Mouse (Mus musculus) embryonic facial prominence, embryonic 13.5 days (tissue): ENCODE measurements at regions not wholly inside any gene's neighbourhood (a gene's known extent, or its start where the extent isn't known, plus 50 kb on each side); places are given as distances from the start of the nearest gene placed in this dataset.
A peak's percentile ranks its signal among the peaks of the same experiment; 100 is the strongest.

Source experiments
- ATAC-seq: fragments of 200-750 bp; cut with Nextera tagmentation; 2 replicates; pipeline ENCODE4 v1.8.0; 2017; ENCODE audit warnings: low read depth; ENCODE audit not compliant: insufficient number of reproducible peaks, insufficient read depth, low FRiP score, low TSS enrichment
- H3K27ac ChIP-seq: fragments of 300-500 bp; sonication (generic); 2 replicates; pipeline ENCODE4 v1.5.1; 2015; ENCODE audit warnings: moderate library complexity, mild to moderate bottlenecking, inconsistent platforms
- H3K27me3 ChIP-seq: fragments of 300-500 bp; sonication (generic); 2 replicates; pipeline ENCODE4 v1.6.1; 2015; ENCODE audit warnings: mild to moderate bottlenecking, inconsistent platforms
- H3K36me3 ChIP-seq: fragments of 300-500 bp; sonication (generic); 2 replicates; pipeline ENCODE4 v1.6.1; 2015; ENCODE audit warnings: mild to moderate bottlenecking, inconsistent platforms
- H3K4me1 ChIP-seq: fragments of 300-500 bp; sonication (generic); 2 replicates; pipeline ENCODE4 v1.6.1; 2015; ENCODE audit warnings: inconsistent platforms
- H3K4me2 ChIP-seq: fragments of 300-500 bp; sonication (generic); 2 replicates; pipeline ENCODE4 v1.6.1; 2015; ENCODE audit warnings: moderate library complexity, mild to moderate bottlenecking, inconsistent platforms
- H3K4me3 ChIP-seq: fragments of 300-500 bp; sonication (generic); 2 replicates; pipeline ENCODE4 v1.5.1; 2015; ENCODE audit warnings: mild to moderate bottlenecking, inconsistent platforms
- H3K9ac ChIP-seq: fragments of 300-500 bp; sonication (generic); 2 replicates; pipeline ENCODE4 v1.6.1; 2015; ENCODE audit warnings: mild to moderate bottlenecking, inconsistent platforms
- H3K9me3 ChIP-seq: fragments of 300-500 bp; sonication (generic); 2 replicates; pipeline ENCODE4 v1.6.1; 2016; ENCODE audit warnings: inconsistent platforms
- WGBS: fragments of 180-500 bp; shearing (Covaris S2); methylation state at CpG from one replicate; pipeline ENCODE4 v1.1.7; 2015; ENCODE audit warnings: mixed read lengths; 5-methylcytosine and 5-hydroxymethylcytosine counted together

DNA sequence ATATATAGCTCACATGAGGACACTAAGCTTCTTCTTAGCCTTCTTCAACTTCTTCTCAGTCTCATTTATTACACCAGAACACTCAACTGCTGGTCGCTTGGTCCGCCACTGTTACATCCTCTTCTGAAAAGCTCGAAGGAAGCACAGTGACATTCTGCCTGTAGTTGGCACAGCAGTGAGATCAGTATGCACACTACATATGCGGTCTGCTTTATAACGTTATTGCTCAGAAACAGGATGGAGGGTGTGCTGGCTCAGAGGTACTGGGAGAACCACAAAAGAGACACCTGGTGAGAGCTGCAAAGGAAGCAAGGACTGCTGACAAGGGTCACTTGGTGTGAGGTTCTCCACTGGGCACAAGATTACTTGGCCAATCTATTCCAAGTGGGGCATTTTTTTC lies 179.5 kb downstream of the Ets1 start:
- WGBS = 86% methylated on average over 5 of the region's 5 CpGs
- Histone ChIP-seq H3K9ac (no peak overlapping the region), H3K27me3 (no peaks in the 10 kb centered on the region), H3K36me3 (no peaks in the 10 kb centered on the region), H3K4me3 (no peak overlapping the region), H3K9me3 (no peaks in the 10 kb centered on the region), H3K27ac (no peak overlapping the region), H3K4me1 (no peaks in the 10 kb centered on the region), H3K4me2 (no peak overlapping the region)
- no peak for ATAC-seq

DNA sequence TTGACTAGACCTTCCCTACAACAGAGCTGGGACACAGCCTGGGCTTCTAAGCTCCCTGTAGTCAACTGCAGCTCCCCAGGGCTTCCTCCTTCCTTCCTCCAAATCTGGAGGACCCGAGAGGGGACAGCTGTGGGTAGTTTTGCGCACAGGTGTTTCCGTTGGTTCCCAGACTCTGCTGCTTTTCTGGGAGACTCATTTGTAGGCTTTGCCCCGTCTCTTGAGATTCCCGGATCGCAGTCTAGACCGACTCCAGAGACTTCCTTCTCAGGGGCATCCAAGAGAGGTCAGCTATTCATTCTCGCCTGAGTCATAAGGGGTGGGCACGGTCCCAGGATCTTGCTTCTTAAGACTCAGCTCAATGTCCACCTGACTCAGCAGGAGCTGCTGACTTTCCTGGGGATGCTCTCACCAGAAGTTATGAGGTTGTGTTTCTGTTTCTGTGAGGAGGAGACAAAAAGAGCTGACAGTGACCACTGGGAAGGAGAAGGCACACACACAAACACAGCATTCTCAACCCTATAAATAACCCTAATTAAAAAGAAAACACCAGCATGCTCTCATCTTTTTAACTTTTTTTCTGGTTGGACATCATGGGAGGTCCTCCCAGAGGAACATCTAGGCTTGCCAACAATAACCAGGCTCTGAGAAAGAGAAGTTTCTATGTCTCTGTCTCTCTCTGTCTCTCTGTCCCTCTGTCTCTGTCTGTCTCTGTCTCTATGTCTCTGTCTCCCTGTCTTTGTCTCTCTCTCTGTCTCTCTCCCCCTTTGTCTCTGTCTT lies 180.8 kb downstream of the Ets1 start:
- Histone ChIP-seq H3K9ac (no peak overlapping the region), H3K4me1 (no peaks in the 10 kb centered on the region), H3K27me3 (no peaks in the 10 kb centered on the region), H3K4me2 (no peak overlapping the region), H3K4me3 (no peak overlapping the region), H3K36me3 (no peaks in the 10 kb centered on the region), H3K9me3 (no peaks in the 10 kb centered on the region), H3K27ac (no peak overlapping the region)
- ATAC-seq = no peak
- WGBS = 81% methylated on average over 9 of the region's 9 CpGs

DNA sequence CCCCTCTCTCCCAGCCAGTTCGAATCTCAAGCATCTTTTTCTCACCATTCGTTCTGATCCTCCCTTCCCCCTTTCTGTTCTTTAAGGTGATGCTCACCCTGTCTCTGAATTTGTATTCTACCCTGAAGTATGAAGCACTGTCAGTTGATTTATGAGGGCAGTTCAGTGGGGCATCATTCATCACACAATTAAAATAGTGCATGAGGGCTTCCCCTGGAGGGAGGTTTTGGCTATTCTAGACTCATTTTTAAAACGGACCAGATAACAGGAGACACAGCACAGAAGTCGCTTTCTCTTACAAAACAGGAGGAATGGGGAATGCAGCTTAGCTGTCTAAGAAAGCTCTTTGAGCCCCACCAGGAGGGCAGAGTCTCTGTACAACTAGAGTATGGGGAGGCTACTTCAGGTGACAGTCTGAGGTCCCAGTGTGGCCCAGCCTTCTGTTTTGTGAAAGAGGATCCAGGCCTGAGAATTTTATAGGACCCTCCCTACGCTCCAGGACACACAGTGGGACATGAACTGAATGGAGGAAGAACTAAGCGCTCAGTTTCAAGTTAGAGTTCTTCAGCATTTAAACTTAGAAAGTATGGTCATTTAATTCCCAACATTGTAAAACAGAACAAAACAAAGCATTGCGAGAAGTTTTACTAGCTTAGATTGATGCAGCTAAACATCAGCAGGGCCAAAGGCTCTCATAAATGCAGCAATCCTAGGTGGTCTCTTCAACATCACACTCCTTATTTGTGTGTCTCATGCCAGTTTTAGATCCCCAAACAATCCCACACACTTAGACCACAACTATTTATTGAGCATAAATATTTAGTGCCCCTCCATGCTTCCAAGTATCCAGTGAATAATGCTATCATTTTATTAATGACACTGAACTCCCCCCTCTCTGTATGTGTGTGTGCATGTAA lies 181.7 kb downstream of the Ets1 start:
- 80% methylated on average over 7 of the region's 7 CpGs for WGBS
- Histone ChIP-seq H3K27ac (no peak overlapping the region), H3K4me3 (no peak overlapping the region), H3K36me3 (no peaks in the 10 kb centered on the region), H3K9ac (no peak overlapping the region), H3K4me1 (no peaks in the 10 kb centered on the region), H3K27me3 (no peaks in the 10 kb centered on the region), H3K9me3 (no peaks in the 10 kb centered on the region), H3K4me2 (no peak overlapping the region)
- ATAC-seq = no peak

DNA sequence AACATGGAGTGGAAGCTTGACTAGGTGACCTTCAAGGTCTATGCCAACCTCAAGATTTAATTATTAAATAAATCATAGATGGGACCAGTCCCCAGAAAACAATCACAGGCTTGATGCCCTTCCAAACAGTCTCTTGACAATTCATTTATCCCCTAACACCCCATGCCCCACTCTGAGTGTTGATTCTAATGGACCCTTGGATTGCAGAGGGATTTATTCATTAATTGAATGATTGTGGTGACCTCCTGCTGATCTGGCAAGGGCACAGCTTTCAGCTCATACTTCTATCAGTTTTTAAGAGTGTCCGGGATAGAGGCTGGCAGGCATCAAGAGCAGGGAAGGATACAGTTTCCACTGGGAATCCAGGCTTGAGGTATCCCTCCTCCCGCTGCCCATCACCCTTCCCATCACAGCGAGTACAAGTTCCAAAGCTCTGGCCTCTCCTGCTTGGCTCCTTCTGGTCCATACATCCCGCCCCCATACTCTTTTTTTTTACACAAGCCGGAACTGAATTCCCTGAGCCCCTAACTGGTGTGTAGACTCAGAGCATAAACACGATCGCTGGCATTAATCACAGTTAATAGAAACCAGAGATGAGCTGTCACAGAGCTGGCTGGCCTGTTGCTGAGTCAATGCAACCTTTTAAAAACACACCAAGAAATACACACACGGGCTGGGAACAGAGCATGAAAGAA lies 187.6 kb downstream of the Ets1 start:
- 0 out of 2 replicates have a peak, but pooled peaks have one; percentile 37 for ATAC-seq
- Histone ChIP-seq H3K27ac (peak overlapping the region; percentile 64; the same call in 1 of the 2 replicates), H3K36me3 (no peaks in the 10 kb centered on the region), H3K4me3 (no peak overlapping the region), H3K9ac (no peak overlapping the region), H3K4me2 (peak overlapping the region; percentile 39), H3K4me1 (peaks cover 17% of the 10 kb centered on the region), H3K9me3 (no peaks in the 10 kb centered on the region), H3K27me3 (no peaks in the 10 kb centered on the region)
- 19% methylated on average over 8 of the region's 8 CpGs for WGBS

DNA sequence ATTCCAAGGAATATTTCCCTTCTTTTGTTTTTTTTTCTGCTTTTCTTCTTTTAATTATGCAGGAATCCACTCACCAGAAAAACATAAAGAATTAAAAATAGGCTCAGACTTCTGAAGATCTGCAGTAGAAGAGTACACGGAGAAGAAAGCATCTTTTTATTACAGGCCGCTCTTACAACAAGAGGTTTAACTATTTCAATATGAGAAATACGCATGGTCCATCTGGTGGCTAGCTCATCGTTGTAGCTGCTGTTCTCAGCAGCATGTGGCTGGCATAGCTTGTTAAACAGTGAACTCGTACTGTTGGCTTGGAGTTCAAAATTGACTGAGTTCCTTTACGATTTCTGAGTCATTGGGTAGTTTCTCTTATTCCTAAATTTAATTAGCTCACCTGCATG lies 188.1 kb downstream of the Ets1 start:
- Histone ChIP-seq H3K9me3 (no peaks in the 10 kb centered on the region), H3K27ac (peak overlapping the region; percentile 52; the same call in 1 of the 2 replicates), H3K4me1 (peaks cover 17% of the 10 kb centered on the region), H3K4me2 (peak overlapping the region; percentile 39), H3K9ac (no peak overlapping the region), H3K36me3 (no peaks in the 10 kb centered on the region), H3K27me3 (no peaks in the 10 kb centered on the region), H3K4me3 (no peak overlapping the region)
- 23% methylated on average over 6 of the region's 6 CpGs for WGBS
- ATAC-seq = no peak

DNA sequence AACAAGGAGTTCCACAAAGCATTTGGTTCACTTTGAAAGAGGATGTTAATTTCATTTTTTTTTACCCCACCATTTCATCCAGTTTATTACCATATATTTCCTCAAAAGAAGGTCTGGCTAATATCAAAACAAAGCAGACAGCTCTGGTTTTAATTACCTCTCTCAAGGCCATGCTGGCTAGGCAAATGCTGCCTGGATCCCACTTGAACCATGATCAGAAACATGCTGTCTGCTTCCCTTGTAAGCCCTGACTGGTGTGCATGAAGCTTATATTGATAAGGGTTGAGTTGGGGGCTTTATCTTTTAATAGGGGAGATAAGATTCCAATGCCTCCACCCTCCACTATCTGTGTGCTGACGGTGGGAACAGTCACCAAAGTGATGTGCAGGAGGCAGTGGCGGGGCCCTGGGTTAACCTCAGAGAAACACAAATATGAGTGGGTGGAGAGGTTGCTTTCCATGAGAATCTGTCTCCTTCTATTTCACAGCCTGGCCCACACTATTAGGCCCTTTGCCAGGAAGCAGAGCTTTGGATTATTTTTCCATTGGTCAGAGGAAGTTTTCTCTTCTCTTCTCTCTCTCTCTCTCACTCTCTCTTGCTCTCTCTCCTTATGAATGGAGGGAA lies 194.4 kb downstream of the Ets1 start:
- peaks cover 17% of the 10 kb centered on the region for H3K4me1 ChIP-seq
- ATAC-seq = no peak
- WGBS = 34% methylated on average over 2 of the region's 2 CpGs

DNA sequence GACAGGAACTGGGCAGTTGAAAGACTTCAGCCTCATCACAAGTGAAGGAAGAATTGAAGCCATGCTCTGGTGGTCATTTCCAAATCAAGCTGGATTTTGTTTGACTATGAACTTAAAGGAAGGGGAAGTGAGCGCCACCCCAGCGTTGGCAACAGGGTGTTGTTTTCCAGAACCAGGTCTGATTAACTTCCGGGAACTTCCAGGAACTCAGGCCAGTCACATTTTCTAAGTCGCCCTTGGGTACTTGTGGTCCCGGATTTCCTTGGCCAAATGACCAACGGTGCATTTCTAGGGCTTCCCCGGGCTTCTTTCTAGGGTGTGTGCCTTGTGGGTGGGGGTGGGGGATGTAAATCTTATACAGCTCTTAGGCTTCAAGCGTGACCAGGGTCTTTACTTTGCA lies 197.4 kb downstream of the Ets1 start:
- H3K9me3 ChIP-seq = no peaks in the 10 kb centered on the region
- H3K4me1 ChIP-seq = peaks cover 26% of the 10 kb centered on the region
- H3K27me3 ChIP-seq = no peaks in the 10 kb centered on the region; the same call in 1 of the 2 replicates
- H3K36me3 ChIP-seq = no peaks in the 10 kb centered on the region
- WGBS = 83% methylated on average over 8 of the region's 8 CpGs
- H3K9ac ChIP-seq = no peak overlapping the region
- no peak overlapping the region for H3K4me2 ChIP-seq
- no peak overlapping the region for H3K4me3 ChIP-seq
- no peak for ATAC-seq
- no peak overlapping the region for H3K27ac ChIP-seq

More for the DNA sequence above, 194.4 kb downstream of the Ets1 start:
- H3K4me3 ChIP-seq = no peak overlapping the region
- no peak overlapping the region for H3K4me2 ChIP-seq
- H3K27me3 ChIP-seq = no peaks in the 10 kb centered on the region; the same call in 1 of the 2 replicates
- H3K27ac ChIP-seq = peak overlapping the region; percentile 22
- H3K36me3 ChIP-seq = no peaks in the 10 kb centered on the region
- H3K9ac ChIP-seq = no peak overlapping the region
- H3K9me3 ChIP-seq = no peaks in the 10 kb centered on the region

DNA sequence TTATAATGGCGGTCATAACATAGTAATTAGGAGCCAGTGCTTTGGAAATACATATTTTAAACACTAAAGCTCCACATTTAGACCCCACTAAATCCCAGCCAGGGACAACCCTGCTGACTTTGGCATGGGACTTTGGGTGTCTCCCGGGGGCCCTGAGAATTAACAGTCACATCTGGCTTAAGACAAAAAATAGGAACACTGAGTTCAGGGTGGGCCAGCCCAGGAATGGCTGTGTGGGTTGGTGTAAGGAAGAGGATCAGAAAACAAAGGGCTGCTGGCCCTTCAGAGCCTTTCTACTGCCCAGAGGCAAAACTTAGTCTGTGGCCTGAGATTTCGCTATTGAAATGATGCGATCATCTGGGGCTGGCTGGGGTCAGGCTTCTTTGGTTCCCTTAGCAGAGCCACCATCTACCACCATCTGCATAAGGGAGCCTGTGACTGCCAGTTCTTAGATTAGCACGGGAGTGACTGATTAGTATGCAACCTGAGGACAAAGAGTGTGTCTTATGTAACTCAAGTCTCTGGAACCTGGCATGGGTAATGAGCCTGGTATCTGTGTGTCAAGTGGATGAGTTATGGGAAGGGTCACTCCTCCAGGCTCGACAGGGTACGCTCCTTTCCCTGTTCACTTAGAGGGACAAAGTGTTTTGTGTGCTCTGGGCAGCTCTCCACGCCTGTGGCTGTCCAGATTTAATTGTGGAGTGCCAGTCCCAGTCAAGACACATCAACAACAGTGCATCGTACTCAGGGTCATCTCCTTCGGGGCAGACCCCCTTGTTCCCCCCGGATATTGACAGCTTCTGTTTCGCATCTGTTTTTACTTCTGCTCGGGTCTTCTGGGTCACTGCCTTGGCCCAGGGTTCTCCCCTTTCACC lies 199.0 kb downstream of the Ets1 start:
- Histone ChIP-seq H3K9ac (no peak overlapping the region), H3K36me3 (no peaks in the 10 kb centered on the region), H3K4me3 (no peak overlapping the region), H3K9me3 (no peaks in the 10 kb centered on the region), H3K27ac (no peak overlapping the region), H3K4me2 (no peak overlapping the region), H3K4me1 (peaks cover 22% of the 10 kb centered on the region), H3K27me3 (no peaks in the 10 kb centered on the region; the same call in 1 of the 2 replicates)
- ATAC-seq = no peak
- WGBS = 28% methylated on average over 13 of the region's 13 CpGs

DNA sequence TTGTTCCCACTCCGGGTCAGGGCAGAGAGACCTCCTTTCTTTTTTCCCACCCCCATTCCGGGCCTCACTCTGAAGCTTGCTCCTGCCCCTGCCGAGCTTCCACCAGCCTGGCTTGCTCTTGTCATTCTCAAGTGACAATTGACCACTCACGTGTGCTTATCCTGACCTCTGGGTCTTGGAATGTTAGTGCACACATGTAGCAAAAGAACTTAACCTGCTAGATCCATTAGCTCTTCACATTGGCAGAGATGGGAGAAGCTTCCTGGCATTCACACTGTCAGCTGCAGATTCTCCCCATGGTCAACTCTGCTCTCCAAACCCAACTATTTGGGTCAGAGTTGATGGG lies 199.6 kb downstream of the Ets1 start:
- 8% methylated on average over 4 of the region's 4 CpGs for WGBS
- ATAC-seq = no peak
- H3K4me3 ChIP-seq = no peak overlapping the region

DNA sequence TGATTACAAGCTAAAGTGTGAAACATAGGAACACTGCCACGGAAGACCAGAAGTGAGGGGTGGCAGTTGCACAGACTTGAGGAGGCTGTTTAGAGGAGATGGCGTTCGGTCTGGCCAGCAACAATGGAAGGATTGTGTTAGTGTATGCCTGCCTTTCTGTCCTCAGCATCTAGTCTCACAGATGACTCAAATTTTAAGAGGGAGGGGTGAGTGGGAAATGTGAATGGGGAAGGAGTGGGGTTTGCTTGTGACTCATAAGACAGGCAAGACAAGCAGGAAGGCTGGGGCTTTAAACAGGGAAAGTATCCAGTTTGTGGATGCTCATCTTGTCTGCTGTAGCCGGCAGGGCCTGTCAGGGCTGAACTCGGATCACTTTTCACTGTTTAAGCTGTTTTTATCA lies 200.3 kb downstream of the Ets1 start:
- ATAC-seq = no peak
- no peaks in the 10 kb centered on the region; the same call in 1 of the 2 replicates for H3K27me3 ChIP-seq
- peaks cover 16% of the 10 kb centered on the region for H3K4me1 ChIP-seq
- no peaks in the 10 kb centered on the region for H3K36me3 ChIP-seq
- H3K4me3 ChIP-seq = no peak overlapping the region
- no peak overlapping the region for H3K4me2 ChIP-seq
- WGBS = 23% methylated on average over 5 of the region's 5 CpGs
- H3K9ac ChIP-seq = no peak overlapping the region
- no peaks in the 10 kb centered on the region for H3K9me3 ChIP-seq
- H3K27ac ChIP-seq = no peak overlapping the region

More for the DNA sequence above, 199.6 kb downstream of the Ets1 start:
- Histone ChIP-seq H3K9me3 (no peaks in the 10 kb centered on the region), H3K27me3 (no peaks in the 10 kb centered on the region; the same call in 1 of the 2 replicates), H3K4me1 (peaks cover 18% of the 10 kb centered on the region), H3K36me3 (no peaks in the 10 kb centered on the region), H3K4me2 (no peak overlapping the region), H3K27ac (no peak overlapping the region), H3K9ac (no peak overlapping the region)
